Mouse (Mus musculus) kidney, postnatal 14 days (tissue): ENCODE results near the gene Haus4.
A peak's percentile ranks its signal among the peaks of the same experiment; 100 is the strongest.

Experiments used
- DNase-seq: peaks from one replicate; pipeline ENCODE4 v3.0.0; 2022; ENCODE audit warnings: mixed read lengths

Haus4 gene

GRCm38 (mm10) chr14:54572790-54573736 is 18.6 kb upstream of the Haus4 start:
- DNase-seq, result peak; percentile 89

GRCm38 (mm10) chr14:54572122-54572521 is 17.7 kb upstream of the Haus4 start:
- no peak for DNase-seq

GRCm38 (mm10) chr14:54569451-54570392 is 15.3 kb upstream of the Haus4 start:
- no peak for DNase-seq

GRCm38 (mm10) chr14:54568694-54569414 is 14.4 kb upstream of the Haus4 start:
- peak; percentile 84 for DNase-seq

- DNase-seq, result no peak
Observed at GRCm38 (mm10) chr14:54560527-54561242, 6.3 kb upstream of the Haus4 start.

- DNase-seq, result no peak
Observed at GRCm38 (mm10) chr14:54557330-54557729, 2.9 kb upstream of the Haus4 start.

GRCm38 (mm10) chr14:54553454-54553974 is 902 bp downstream of the Haus4 start:
- DNase-seq, result peak; percentile 27

GRCm38 (mm10) chr14:54544703-54545102 is 9.7 kb downstream of the Haus4 start:
- no peak for DNase-seq

GRCm38 (mm10) chr14:54540771-54541170 is 13.6 kb downstream of the Haus4 start:
- DNase-seq, result no peak

GRCm38 (mm10) chr14:54538580-54538979 is 15.8 kb downstream of the Haus4 start:
- DNase-seq, result no peak

- peak; percentile 87 for DNase-seq
Observed at GRCm38 (mm10) chr14:54528446-54529111, 25.8 kb downstream of the Haus4 start.

- DNase-seq, result no peak
Observed at GRCm38 (mm10) chr14:54528007-54528393, 26.4 kb downstream of the Haus4 start.

- DNase-seq, result peak; percentile 27
Observed at GRCm38 (mm10) chr14:54527227-54528006, 27.0 kb downstream of the Haus4 start.

- DNase-seq, result no peak
Observed at GRCm38 (mm10) chr14:54523600-54523999, 30.8 kb downstream of the Haus4 start.

GRCm38 (mm10) chr14:54516710-54517310 is 37.6 kb downstream of the Haus4 start:
- DNase-seq, result no peak

- no peak for DNase-seq
Observed at GRCm38 (mm10) chr14:54509774-54510173, 44.6 kb downstream of the Haus4 start.

- no peak for DNase-seq
Observed at GRCm38 (mm10) chr14:54503092-54503491, 51.3 kb downstream of the Haus4 start.

GRCm38 (mm10) chr14:54501365-54501764 is 53.1 kb downstream of the Haus4 start:
- no peak for DNase-seq

- no peak for DNase-seq
Observed at GRCm38 (mm10) chr14:54499330-54499729, 55.1 kb downstream of the Haus4 start.

GRCm38 (mm10) chr14:54496706-54497105 is 57.7 kb downstream of the Haus4 start:
- peak; percentile 20 for DNase-seq
